Mouse (Mus musculus) midbrain, embryonic 11.5 days (tissue): ENCODE measurements at regions not wholly inside any gene's neighbourhood (a gene's known extent, or its start where the extent isn't known, plus 50 kb on each side); places are given as distances from the start of the nearest gene placed in this dataset.

Source experiments
- ATAC-seq: fragments of 200-750 bp; cut with Nextera tagmentation; 2 replicates; pipeline ENCODE4 v1.8.0; 2017; ENCODE audit warnings: moderate TSS enrichment, moderate library complexity; ENCODE audit not compliant: low FRiP score
- DNase-seq: peaks from one replicate; pipeline ENCODE4 v3.0.0; 2015; ENCODE audit warnings: low spot score; ENCODE audit errors: missing footprints
- H3K27ac ChIP-seq: fragments of 300-500 bp; sonication (generic); 2 replicates; pipeline ENCODE4 v1.5.1; 2014; ENCODE audit warnings: low read depth, low read length
- H3K27me3 ChIP-seq: fragments of 300-500 bp; sonication (generic); 2 replicates; pipeline ENCODE4 v1.6.1; 2014; ENCODE audit warnings: mild to moderate bottlenecking, low read length, moderate library complexity, mixed read lengths; ENCODE audit not compliant: control insufficient read depth, insufficient read depth
- H3K36me3 ChIP-seq: fragments of 300-500 bp; sonication (generic); 2 replicates; pipeline ENCODE4 v1.6.1; 2014; ENCODE audit warnings: mild to moderate bottlenecking, low read length, moderate library complexity, mixed read lengths; ENCODE audit not compliant: control insufficient read depth, insufficient read depth
- H3K4me1 ChIP-seq: fragments of 300-500 bp; sonication (generic); 2 replicates; pipeline ENCODE4 v1.6.1; 2014; ENCODE audit warnings: low read length; ENCODE audit not compliant: control insufficient read depth, insufficient read depth
- H3K4me2 ChIP-seq: fragments of 300-500 bp; sonication (generic); 2 replicates; pipeline ENCODE4 v1.6.1; 2014; ENCODE audit warnings: mild to moderate bottlenecking, moderate library complexity
- H3K4me3 ChIP-seq: fragments of 300-500 bp; sonication (generic); 2 replicates; pipeline ENCODE4 v1.5.1; 2014; ENCODE audit warnings: low read depth, low read length
- H3K9ac ChIP-seq: fragments of 300-500 bp; sonication (generic); 2 replicates; pipeline ENCODE4 v1.6.1; 2014; ENCODE audit warnings: low read length
- H3K9me3 ChIP-seq: fragments of 300-500 bp; sonication (generic); 2 replicates; pipeline ENCODE4 v1.6.1; 2016; ENCODE audit warnings: low read length; ENCODE audit not compliant: control insufficient read depth
- WGBS: fragments of 180-500 bp; shearing (Covaris S2); extraction: QIAGEN DNeasy Blood & Tissue Kit; methylation state at CpG from one replicate; pipeline ENCODE4 v1.1.7; 2014; 5-methylcytosine and 5-hydroxymethylcytosine counted together

- Histone ChIP-seq H3K27ac (no peak overlapping the region), H3K27me3 (no peaks in the 10 kb centered on the region), H3K9me3 (no peaks in the 10 kb centered on the region), H3K4me1 (no peaks in the 10 kb centered on the region), H3K9ac (no peak overlapping the region), H3K36me3 (no peaks in the 10 kb centered on the region), H3K4me3 (no peak overlapping the region), H3K4me2 (no peak overlapping the region)
- ATAC-seq = peak; percentile 62; the same call in 1 of the 2 replicates
- DNase-seq = peak; percentile 86
- 49% methylated on average over 7 of the region's 7 CpGs for WGBS
Measured at GRCm38 (mm10) chr9:83326437-83327086, 114.4 kb downstream of the Lca5 start.

GRCm38 (mm10) chr9:83325910-83326309 lies 115.0 kb downstream of the Lca5 start:
- Histone ChIP-seq H3K4me1 (no peaks in the 10 kb centered on the region), H3K36me3 (no peaks in the 10 kb centered on the region), H3K4me2 (no peak overlapping the region), H3K4me3 (no peak overlapping the region), H3K9me3 (no peaks in the 10 kb centered on the region), H3K27me3 (no peaks in the 10 kb centered on the region), H3K9ac (no peak overlapping the region), H3K27ac (no peak overlapping the region)
- ATAC-seq (peak; percentile 83), DNase-seq (peak; percentile 89)
- WGBS = 16% methylated on average over 6 of the region's 6 CpGs

GRCm38 (mm10) chr9:83324336-83324735 lies 116.6 kb downstream of the Lca5 start:
- DNase-seq (no peak), ATAC-seq (no peak)
- Histone ChIP-seq H3K27me3 (no peaks in the 10 kb centered on the region), H3K9ac (no peak overlapping the region), H3K27ac (no peak overlapping the region), H3K36me3 (no peaks in the 10 kb centered on the region), H3K4me2 (no peak overlapping the region), H3K4me3 (no peak overlapping the region), H3K9me3 (no peaks in the 10 kb centered on the region), H3K4me1 (no peaks in the 10 kb centered on the region)
- 82% methylated on average over 3 of the region's 3 CpGs for WGBS

GRCm38 (mm10) chr9:83322991-83323583 lies 117.8 kb downstream of the Lca5 start:
- Histone ChIP-seq H3K27me3 (no peaks in the 10 kb centered on the region), H3K9ac (no peak overlapping the region), H3K4me2 (no peak overlapping the region), H3K4me1 (no peaks in the 10 kb centered on the region), H3K9me3 (no peaks in the 10 kb centered on the region), H3K27ac (no peak overlapping the region), H3K36me3 (no peaks in the 10 kb centered on the region), H3K4me3 (no peak overlapping the region)
- WGBS = 82% methylated on average over 8 of the region's 8 CpGs
- ATAC-seq = no peak
- DNase-seq = no peak

GRCm38 (mm10) chr9:83321793-83322192 lies 119.1 kb downstream of the Lca5 start:
- DNase-seq (no peak), ATAC-seq (no peak)
- Histone ChIP-seq H3K4me1 (no peaks in the 10 kb centered on the region), H3K4me3 (no peak overlapping the region), H3K36me3 (no peaks in the 10 kb centered on the region), H3K27ac (no peak overlapping the region), H3K27me3 (no peaks in the 10 kb centered on the region), H3K4me2 (no peak overlapping the region), H3K9me3 (no peaks in the 10 kb centered on the region), H3K9ac (no peak overlapping the region)

GRCm38 (mm10) chr9:83320834-83321233 lies 120.1 kb downstream of the Lca5 start:
- no peaks in the 10 kb centered on the region for H3K27me3 ChIP-seq
- ATAC-seq (no peak), DNase-seq (no peak)
- no peaks in the 10 kb centered on the region for H3K9me3 ChIP-seq
- H3K27ac ChIP-seq = no peak overlapping the region
- WGBS = 66% methylated on average over 4 of the region's 4 CpGs
- H3K36me3 ChIP-seq = no peaks in the 10 kb centered on the region
- H3K4me1 ChIP-seq = no peaks in the 10 kb centered on the region
- no peak overlapping the region for H3K4me2 ChIP-seq
- no peak overlapping the region for H3K4me3 ChIP-seq
- H3K9ac ChIP-seq = no peak overlapping the region

GRCm38 (mm10) chr9:83316818-83317162 lies 124.1 kb downstream of the Lca5 start:
- Histone ChIP-seq H3K27me3 (no peaks in the 10 kb centered on the region), H3K27ac (no peak overlapping the region), H3K9me3 (no peaks in the 10 kb centered on the region), H3K4me2 (no peak overlapping the region), H3K9ac (no peak overlapping the region), H3K4me3 (no peak overlapping the region), H3K36me3 (no peaks in the 10 kb centered on the region), H3K4me1 (no peaks in the 10 kb centered on the region)
- ATAC-seq (no peak), DNase-seq (no peak)
- WGBS = 58% methylated on average over 2 of the region's 2 CpGs

- Histone ChIP-seq H3K27me3 (no peaks in the 10 kb centered on the region), H3K36me3 (no peaks in the 10 kb centered on the region), H3K9ac (no peak overlapping the region), H3K4me1 (no peaks in the 10 kb centered on the region), H3K9me3 (no peaks in the 10 kb centered on the region), H3K27ac (no peak overlapping the region), H3K4me3 (no peak overlapping the region), H3K4me2 (no peak overlapping the region)
- 66% methylated on average over 10 of the region's 10 CpGs for WGBS
- ATAC-seq (peak; percentile 46; the same call in 1 of the 2 replicates), DNase-seq (no peak)
Measured at GRCm38 (mm10) chr9:83315941-83316817, 124.7 kb downstream of the Lca5 start.

- no peak overlapping the region for H3K4me3 ChIP-seq
- H3K4me1 ChIP-seq = no peaks in the 10 kb centered on the region
- no peaks in the 10 kb centered on the region for H3K27me3 ChIP-seq
- H3K4me2 ChIP-seq = no peak overlapping the region
- H3K27ac ChIP-seq = no peak overlapping the region
- WGBS = 66% methylated on average over 4 of the region's 4 CpGs
- H3K9ac ChIP-seq = no peak overlapping the region
- no peak for DNase-seq
- no peaks in the 10 kb centered on the region for H3K9me3 ChIP-seq
- H3K36me3 ChIP-seq = no peaks in the 10 kb centered on the region
- no peak for ATAC-seq
Measured at GRCm38 (mm10) chr9:83308771-83309170, 132.2 kb downstream of the Lca5 start.
